Mouse (Mus musculus) ES-Bruce4 (cell line): ENCODE data around the gene Fads6.

Experiments
- CTCF ChIP-seq: IDR thresholded peaks from one replicate; pipeline ENCODE4 v1.8.1; 2011; ENCODE audit warnings: low read depth, low read length
- EP300 ChIP-seq: IDR thresholded peaks from 2 replicates; pipeline ENCODE4 v1.6.1; 2011; ENCODE audit warnings: low read depth, low read length; ENCODE audit not compliant: insufficient read depth
- POLR2A ChIP-seq: IDR thresholded peaks from one replicate; pipeline ENCODE4 v1.8.1; 2011; ENCODE audit warnings: low read length; ENCODE audit not compliant: insufficient read depth

DNA sequence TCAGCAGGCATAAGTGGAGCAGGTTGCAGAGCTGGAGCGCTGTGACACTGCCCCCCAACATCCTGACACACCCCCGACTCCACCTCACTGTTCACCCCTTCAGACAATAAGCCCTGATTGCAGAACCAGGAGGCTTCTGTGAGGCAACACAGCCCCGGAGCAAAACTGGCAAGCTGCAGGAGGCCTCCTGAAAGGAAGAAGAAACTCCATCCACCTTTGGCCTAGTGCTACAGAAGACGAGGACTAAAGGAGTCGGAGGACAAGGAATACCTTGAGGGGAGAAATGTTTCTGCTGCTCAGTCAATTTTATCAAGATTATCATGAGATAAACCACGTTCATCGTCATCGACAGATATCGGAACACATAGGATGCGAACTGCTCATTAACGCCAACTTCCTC lies 1.5 kb downstream of the Fads6 start:
- TF ChIP-seq POLR2A (no peak), CTCF (no peak), EP300 (0 out of 2 replicates have a peak, but pooled peaks have one; percentile 15)
